Mouse (Mus musculus) neutrophil, adult 65 days (primary cell): ENCODE results near the gene Paqr7. TPM values are rescaled to one million over a fixed set of nuclear protein-coding genes. Genes with fewer than 3 reads are reported as not detected.

Experiments used
- total RNA-seq: library from RNA; stranded (reverse); gene quantifications from 2 replicates; pipeline ENCODE4 v1.2.4, GENCODE M21; 2023

The Paqr7 gene
- 25.9 and 29.1 TPM in 2 replicates for total RNA-seq

GRCm38 (mm10) chr4:134496595-134497210, at the start of gene Paqr7:
TSS of gene Paqr7 (plus strand) at chr4:134496697.

GRCm38 (mm10) chr4:134468215-134468575, 28.3 kb upstream of the Paqr7 start, which contains the start of gene Stmn1:
TSS of gene Stmn1 (plus strand) at chr4:134468320.

DNA sequence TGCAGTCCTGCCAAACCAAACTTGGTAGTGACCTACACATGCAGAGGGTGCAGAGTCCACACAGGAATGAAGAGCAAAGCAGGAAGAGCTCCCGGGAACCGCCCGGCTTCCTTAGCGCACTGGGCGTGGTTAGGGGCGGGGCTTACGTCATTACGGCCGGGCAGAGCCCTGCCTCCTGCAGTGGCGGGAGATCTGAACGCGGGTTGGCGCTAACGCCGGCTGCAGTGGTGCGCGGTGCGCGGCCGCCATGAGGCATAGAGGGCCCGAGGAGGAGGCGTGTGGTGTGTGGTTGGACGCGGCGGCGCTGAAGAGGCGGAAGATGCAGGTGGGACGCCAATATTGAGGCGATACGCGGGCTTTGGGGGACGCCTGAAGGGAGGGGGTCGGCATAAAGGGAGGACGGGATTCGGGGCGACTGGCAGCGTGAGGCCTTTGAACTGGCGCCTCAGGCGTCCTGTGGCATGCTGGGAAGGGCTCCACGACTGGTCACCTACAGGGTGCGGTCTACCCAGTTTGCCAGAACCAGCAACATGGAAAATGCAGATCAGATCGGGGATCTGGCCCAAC, 14.4 kb downstream of the Paqr7 start, which contains the start of gene Aunip:
Gene Aunip, plus strand, starts transcription at position 155 of the 567 bp plus-strand sequence.

GRCm38 (mm10) chr4:134534932-134535786, 38.7 kb downstream of the Paqr7 start, which contains the start of gene Mtfr1l:
TSS of gene Mtfr1l (minus strand) at chr4:134535387.

GRCm38 (mm10) chr4:134551494-134552316, 55.2 kb downstream of the Paqr7 start, which contains the start of gene Selenon:
TSS of gene Selenon (minus strand) at chr4:134552166.

Other genes with a start within 250 kb of the Paqr7 start
- gene Gm30191, start 249.8 kb upstream of the Paqr7 start, total RNA-seq, result not detected in 2 replicates
- not detected in 2 replicates for gene Grrp1, start 242.6 kb upstream of the Paqr7 start, total RNA-seq
- 9.7 and 11.7 TPM in 2 replicates for gene Pdik1l, start 208.8 kb upstream of the Paqr7 start, total RNA-seq
- not detected in 2 replicates for gene Trim63, start 181.6 kb upstream of the Paqr7 start, total RNA-seq
- not detected in 2 replicates for gene Slc30a2, start 153.5 kb upstream of the Paqr7 start, total RNA-seq
- not detected in 2 replicates for gene Extl1, start 112.8 kb upstream of the Paqr7 start, total RNA-seq
- 16.5 and 22.8 TPM in 2 replicates for gene Pafah2, start 100.4 kb upstream of the Paqr7 start, total RNA-seq
- 167 and 169 TPM in 2 replicates for gene Stmn1, start 28.4 kb upstream of the Paqr7 start, total RNA-seq
- gene Aunip, start 14.3 kb downstream of the Paqr7 start, total RNA-seq, result 3.9 and 5.9 TPM in 2 replicates
- gene Mtfr1l, start 38.7 kb downstream of the Paqr7 start, total RNA-seq, result 32.4 and 39.5 TPM in 2 replicates
- gene Selenon, start 55.5 kb downstream of the Paqr7 start, total RNA-seq, result 165 and 186 TPM in 2 replicates
- gene Man1c1, start 207.6 kb downstream of the Paqr7 start, total RNA-seq, result 32.8 and 49.3 TPM in 2 replicates